Mouse (Mus musculus) midbrain, embryonic 16.5 days (tissue): Measurements from ENCODE around the gene Fam24a. TPM values are rescaled to one million over a fixed set of nuclear protein-coding genes. Genes with fewer than 3 reads are reported as not detected.

Source experiments
- ATAC-seq: fragments of 200-750 bp; cut with Nextera tagmentation; 2 replicates; pipeline ENCODE4 v1.8.0; 2017; ENCODE audit warnings: moderate TSS enrichment
- H3K27ac ChIP-seq: fragments of 300-500 bp; sonication (generic); 2 replicates; pipeline ENCODE4 v1.5.1; 2014; ENCODE audit warnings: mild to moderate bottlenecking, low read length, mixed read lengths
- H3K27me3 ChIP-seq: fragments of 300-500 bp; sonication (generic); 2 replicates; pipeline ENCODE4 v1.6.1; 2014; ENCODE audit warnings: low read depth, low read length, mixed read lengths; ENCODE audit not compliant: control insufficient read depth, insufficient read depth
- H3K36me3 ChIP-seq: fragments of 300-500 bp; sonication (generic); 2 replicates; pipeline ENCODE4 v1.6.1; 2014; ENCODE audit warnings: mild to moderate bottlenecking, low read length, moderate library complexity, mixed read lengths; ENCODE audit not compliant: control insufficient read depth, insufficient read depth
- H3K4me1 ChIP-seq: fragments of 300-500 bp; sonication (generic); 2 replicates; pipeline ENCODE4 v1.6.1; 2014; ENCODE audit warnings: mild to moderate bottlenecking, low read length, mixed read lengths; ENCODE audit not compliant: control insufficient read depth, insufficient read depth
- H3K4me2 ChIP-seq: fragments of 300-500 bp; sonication (generic); 2 replicates; pipeline ENCODE4 v1.6.1; 2014; ENCODE audit warnings: mild to moderate bottlenecking, low read length, mixed read lengths
- H3K4me3 ChIP-seq: fragments of 300-500 bp; sonication (generic); 2 replicates; pipeline ENCODE4 v1.5.1; 2014; ENCODE audit warnings: low read depth, mild to moderate bottlenecking, low read length, moderate library complexity, mixed read lengths
- H3K9ac ChIP-seq: fragments of 300-500 bp; sonication (generic); 2 replicates; pipeline ENCODE4 v1.6.1; 2014; ENCODE audit warnings: low read depth, low read length, mixed read lengths
- H3K9me3 ChIP-seq: fragments of 300-500 bp; sonication (generic); replicated peaks from 2 replicates; pipeline ENCODE4 v1.6.1; 2014; ENCODE audit warnings: mild to moderate bottlenecking, low read length, mixed read lengths; ENCODE audit not compliant: control insufficient read depth, poor library complexity, severe bottlenecking
- WGBS: fragments of 180-500 bp; shearing (Covaris S2); extraction: QIAGEN DNeasy Blood & Tissue Kit; methylation state at CpG from one replicate; pipeline ENCODE4 v1.1.7; 2014; 5-methylcytosine and 5-hydroxymethylcytosine counted together
- polyA plus RNA-seq: library from polyadenylated mRNA; unstranded; fragments of >200 nt; fragmentation: Nextera tagmentation; extraction: Ambion mirVana; gene quantifications from 2 replicates; pipeline ENCODE4 v1.2.1, GENCODE M21; 2015

The Fam24a gene
- not detected in 2 replicates for polyA plus RNA-seq

- H3K9ac ChIP-seq, result no peak within 1 kb of the TSS
- H3K4me1 ChIP-seq, result no peaks in the 10 kb centered on the region
- H3K4me3 ChIP-seq, result no peak within 1 kb of the TSS
- no peaks in the 10 kb centered on the region for H3K36me3 ChIP-seq
- H3K9me3 ChIP-seq, result no peaks in the 10 kb centered on the region
- no peak for ATAC-seq
- no peak within 1 kb of the TSS for H3K27ac ChIP-seq
- 44% methylated on average over 1 of the region's 1 CpGs for WGBS
- no peak within 1 kb of the TSS for H3K4me2 ChIP-seq
- no peaks in the 10 kb centered on the region for H3K27me3 ChIP-seq
Measured at GRCm38 (mm10) chr7:131333564-131333963, at the start of gene Fam24a. Gene Fam24a, plus strand, starts transcription at chr7:131333864.

- Histone ChIP-seq H3K27ac (no peak overlapping the region), H3K9me3 (no peaks in the 10 kb centered on the region), H3K27me3 (no peaks in the 10 kb centered on the region), H3K9ac (no peak overlapping the region), H3K36me3 (no peaks in the 10 kb centered on the region), H3K4me3 (no peak overlapping the region), H3K4me1 (no peaks in the 10 kb centered on the region), H3K4me2 (no peak overlapping the region)
- ATAC-seq, result no peak
- WGBS, result 78% methylated on average over 8 of the region's 8 CpGs
Measured at GRCm38 (mm10) chr7:131297151-131297550, 36.5 kb upstream of the Fam24a start.

- ATAC-seq, result no peak
- H3K27ac ChIP-seq, result no peak overlapping the region
- WGBS, result 81% methylated on average over 8 of the region's 8 CpGs
Measured at GRCm38 (mm10) chr7:131303340-131303739, 30.3 kb upstream of the Fam24a start.

GRCm38 (mm10) chr7:131306733-131307132, 26.9 kb upstream of the Fam24a start:
- H3K27me3 ChIP-seq, result no peaks in the 10 kb centered on the region
- no peak overlapping the region for H3K9ac ChIP-seq
- no peaks in the 10 kb centered on the region for H3K4me1 ChIP-seq
- H3K4me3 ChIP-seq, result no peak overlapping the region
- 80% methylated on average over 5 of the region's 5 CpGs for WGBS
- H3K36me3 ChIP-seq, result no peaks in the 10 kb centered on the region
- ATAC-seq, result no peak
- H3K4me2 ChIP-seq, result no peak overlapping the region
- no peak overlapping the region for H3K27ac ChIP-seq
- H3K9me3 ChIP-seq, result no peaks in the 10 kb centered on the region

More at GRCm38 (mm10) chr7:131303340-131303739, 30.3 kb upstream of the Fam24a start:
- Histone ChIP-seq H3K4me1 (no peaks in the 10 kb centered on the region), H3K9ac (no peak overlapping the region), H3K36me3 (no peaks in the 10 kb centered on the region), H3K4me2 (no peak overlapping the region), H3K4me3 (no peak overlapping the region), H3K9me3 (no peaks in the 10 kb centered on the region), H3K27me3 (no peaks in the 10 kb centered on the region)

GRCm38 (mm10) chr7:131314493-131314892, 19.2 kb upstream of the Fam24a start:
- no peaks in the 10 kb centered on the region for H3K27me3 ChIP-seq
- 88% methylated on average over 7 of the region's 7 CpGs for WGBS
- no peaks in the 10 kb centered on the region for H3K36me3 ChIP-seq
- no peak overlapping the region for H3K4me2 ChIP-seq
- no peak overlapping the region for H3K9ac ChIP-seq
- H3K4me1 ChIP-seq, result no peaks in the 10 kb centered on the region
- no peak overlapping the region for H3K27ac ChIP-seq
- H3K9me3 ChIP-seq, result no peaks in the 10 kb centered on the region
- ATAC-seq, result no peak
- H3K4me3 ChIP-seq, result no peak overlapping the region

GRCm38 (mm10) chr7:131317587-131317986, 16.1 kb upstream of the Fam24a start:
- Histone ChIP-seq H3K27ac (no peak overlapping the region), H3K4me3 (no peak overlapping the region), H3K4me2 (no peak overlapping the region), H3K27me3 (no peaks in the 10 kb centered on the region), H3K36me3 (no peaks in the 10 kb centered on the region), H3K9me3 (no peaks in the 10 kb centered on the region), H3K4me1 (no peaks in the 10 kb centered on the region), H3K9ac (no peak overlapping the region)
- WGBS, result 80% methylated on average over 12 of the region's 12 CpGs
- no peak for ATAC-seq

- no peaks in the 10 kb centered on the region for H3K27me3 ChIP-seq
- H3K4me2 ChIP-seq, result no peak overlapping the region
- no peaks in the 10 kb centered on the region for H3K9me3 ChIP-seq
- ATAC-seq, result no peak
- H3K9ac ChIP-seq, result no peak overlapping the region
- no peak overlapping the region for H3K4me3 ChIP-seq
- H3K27ac ChIP-seq, result no peak overlapping the region
- no peaks in the 10 kb centered on the region for H3K4me1 ChIP-seq
- no peaks in the 10 kb centered on the region for H3K36me3 ChIP-seq
- WGBS, result 84% methylated on average over 5 of the region's 7 CpGs
Measured at GRCm38 (mm10) chr7:131318340-131318739, 15.3 kb upstream of the Fam24a start.

- no peaks in the 10 kb centered on the region for H3K4me1 ChIP-seq
- H3K4me2 ChIP-seq, result no peak within 1 kb of the TSS
- H3K36me3 ChIP-seq, result no peaks in the 10 kb centered on the region
- WGBS, result 71% methylated on average over 2 of the region's 2 CpGs
- H3K9ac ChIP-seq, result no peak within 1 kb of the TSS
- H3K27ac ChIP-seq, result no peak within 1 kb of the TSS
- H3K4me3 ChIP-seq, result no peak within 1 kb of the TSS
- H3K9me3 ChIP-seq, result no peaks in the 10 kb centered on the region
- H3K27me3 ChIP-seq, result no peaks in the 10 kb centered on the region
- no peak for ATAC-seq
Measured at GRCm38 (mm10) chr7:131322192-131322591, 11.5 kb upstream of the Fam24a start, which contains the start of gene Cuzd1. Gene Cuzd1, minus strand, starts transcription at chr7:131322292.

GRCm38 (mm10) chr7:131327054-131327453, 6.6 kb upstream of the Fam24a start:
- Histone ChIP-seq H3K36me3 (no peaks in the 10 kb centered on the region), H3K4me3 (no peak overlapping the region), H3K27ac (no peak overlapping the region), H3K4me1 (no peaks in the 10 kb centered on the region), H3K4me2 (no peak overlapping the region), H3K27me3 (no peaks in the 10 kb centered on the region), H3K9me3 (no peaks in the 10 kb centered on the region), H3K9ac (no peak overlapping the region)
- ATAC-seq, result no peak
- 89% methylated on average over 5 of the region's 5 CpGs for whole genome bisulfite sequencing
